Mouse (Mus musculus) limb, embryonic 12.5 days (tissue): ENCODE results near the gene Rpl3. TPM values are rescaled to one million over a fixed set of nuclear protein-coding genes. Genes with fewer than 3 reads are reported as not detected.

Experiments
- ATAC-seq: fragments of 200-750 bp; cut with Nextera tagmentation; 2 replicates; pipeline ENCODE4 v1.8.0; 2017; ENCODE audit warnings: low read depth, moderate TSS enrichment; ENCODE audit not compliant: insufficient number of reproducible peaks, insufficient read depth, low FRiP score, low TSS enrichment
- H3K27ac ChIP-seq: fragments of 300-500 bp; sonication (generic); 2 replicates; pipeline ENCODE4 v1.5.1; 2016; ENCODE audit warnings: mild to moderate bottlenecking, moderate library complexity
- H3K27me3 ChIP-seq: fragments of 300-500 bp; sonication (generic); 2 replicates; pipeline ENCODE4 v1.6.1; 2016; ENCODE audit warnings: mild to moderate bottlenecking, moderate library complexity
- H3K36me3 ChIP-seq: fragments of 300-500 bp; sonication (generic); 2 replicates; pipeline ENCODE4 v1.6.1; 2016; ENCODE audit warnings: mild to moderate bottlenecking, moderate library complexity
- H3K4me1 ChIP-seq: fragments of 300-500 bp; sonication (generic); replicated peaks from 2 replicates; pipeline ENCODE4 v1.6.1; 2016
- H3K4me2 ChIP-seq: fragments of 300-500 bp; sonication (generic); 2 replicates; pipeline ENCODE4 v1.6.1; 2016; ENCODE audit warnings: mild to moderate bottlenecking, moderate library complexity
- H3K4me3 ChIP-seq: fragments of 300-500 bp; sonication (generic); replicated peaks from 2 replicates; pipeline ENCODE4 v1.5.1; 2016; ENCODE audit warnings: mild to moderate bottlenecking
- H3K9ac ChIP-seq: fragments of 300-500 bp; sonication (generic); replicated peaks from 2 replicates; pipeline ENCODE4 v1.6.1; 2016; ENCODE audit warnings: mild to moderate bottlenecking, moderate library complexity
- H3K9me3 ChIP-seq: fragments of 300-500 bp; sonication (generic); 2 replicates; pipeline ENCODE4 v1.6.1; 2016; ENCODE audit warnings: mild to moderate bottlenecking, moderate library complexity
- WGBS: fragments of 180-500 bp; shearing (Covaris S2); methylation state at CpG from one replicate; pipeline ENCODE4 v1.1.7; 2016; 5-methylcytosine and 5-hydroxymethylcytosine counted together
- microRNA-seq: library from miRNA; unstranded; fragments of <30 nt; microRNA quantifications from one replicate; pipeline ENCODE4, GENCODE M21; 2017
- polyA plus RNA-seq: library from polyadenylated mRNA; unstranded; fragments of >200 nt; fragmentation: Nextera tagmentation; extraction: Ambion mirVana; gene quantifications from 2 replicates; pipeline ENCODE4 v1.2.1, GENCODE M21; 2016

The Rpl3 gene
- polyA plus RNA-seq, 1 experiment from 2014 or later = 1,001 TPM

GRCm38 (mm10) chr15:80031133-80031532 lies 60.5 kb downstream of the Rpl3 start:
- H3K36me3 ChIP-seq = no peaks in the 10 kb centered on the region
- H3K4me3 ChIP-seq = no peak overlapping the region
- H3K4me1 ChIP-seq = no peaks in the 10 kb centered on the region
- 87% methylated on average over 4 of the region's 4 CpGs for WGBS
- H3K9me3 ChIP-seq = peaks cover 8% of the 10 kb centered on the region; the same call in 1 of the 2 replicates
- no peak overlapping the region for H3K4me2 ChIP-seq
- H3K9ac ChIP-seq = no peak overlapping the region
- no peaks in the 10 kb centered on the region for H3K27me3 ChIP-seq
- no peak for ATAC-seq
- H3K27ac ChIP-seq = no peak overlapping the region

DNA sequence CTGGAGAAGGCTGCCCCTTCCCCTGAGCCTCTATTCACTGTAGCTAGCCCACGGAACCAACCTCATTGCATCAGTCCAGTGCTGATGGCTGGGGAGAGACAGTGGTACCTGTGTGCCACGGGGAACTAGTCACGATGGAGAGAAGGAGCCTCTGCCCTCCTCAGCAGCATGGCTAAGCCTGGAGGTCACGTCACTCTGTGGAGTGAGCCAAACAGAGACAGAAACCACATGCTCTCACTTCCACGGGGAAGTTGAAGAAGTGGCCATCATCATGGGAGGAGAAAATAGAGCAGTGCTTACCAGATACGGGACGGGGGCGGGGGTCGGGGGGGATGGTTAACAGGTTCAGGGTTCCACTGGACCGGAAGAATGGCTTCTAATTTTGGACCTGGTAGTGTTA lies 61.3 kb downstream of the Rpl3 start:
- Histone ChIP-seq H3K27me3 (no peaks in the 10 kb centered on the region), H3K4me3 (no peak overlapping the region), H3K4me1 (no peaks in the 10 kb centered on the region), H3K27ac (no peak overlapping the region), H3K36me3 (no peaks in the 10 kb centered on the region), H3K4me2 (no peak overlapping the region), H3K9ac (no peak overlapping the region), H3K9me3 (peaks cover 8% of the 10 kb centered on the region; the same call in 1 of the 2 replicates)
- WGBS = 93% methylated on average over 10 of the region's 10 CpGs
- no peak for ATAC-seq

GRCm38 (mm10) chr15:80028862-80029261 lies 62.8 kb downstream of the Rpl3 start:
- Histone ChIP-seq H3K27ac (no peak overlapping the region), H3K4me3 (no peak overlapping the region), H3K9ac (no peak overlapping the region), H3K36me3 (no peaks in the 10 kb centered on the region), H3K4me2 (no peak overlapping the region), H3K9me3 (peaks cover 8% of the 10 kb centered on the region; the same call in 1 of the 2 replicates), H3K27me3 (no peaks in the 10 kb centered on the region), H3K4me1 (peaks cover 6% of the 10 kb centered on the region; the same call in 1 of the 2 replicates)
- ATAC-seq = no peak
- WGBS = 78% methylated on average over 5 of the region's 5 CpGs

Small RNAs within 50 kb of the gene (microRNA-seq; reads per million reads assigned to microRNA genes)
- 29.8 reads per million, percentile 36 among the genes with 10 or more reads in this experiment for gene Snord43

Other genes with a start within 250 kb of the Rpl3 start
- gene Apobec3, start 200.2 kb downstream of the Rpl3 start, polyA plus RNA-seq = 11.0 and 11.8 TPM in 2 replicates
- gene Cbx7, start 120.7 kb downstream of the Rpl3 start, polyA plus RNA-seq = 2.0 and 2.5 TPM in 2 replicates
- gene Pdgfb, start 76.9 kb downstream of the Rpl3 start, polyA plus RNA-seq = 2.5 and 2.8 TPM in 2 replicates
- 3.9 and 4.1 TPM in 2 replicates for gene Syngr1, start 534 bp downstream of the Rpl3 start, polyA plus RNA-seq
- gene Tab1, start 41.3 kb upstream of the Rpl3 start, polyA plus RNA-seq = 49.2 and 49.3 TPM in 2 replicates
- 7.2 and 7.9 TPM in 2 replicates for gene Mgat3, start 81.9 kb upstream of the Rpl3 start, polyA plus RNA-seq
- gene Mief1, start 142.2 kb upstream of the Rpl3 start, polyA plus RNA-seq = 38.0 and 41.6 TPM in 2 replicates
- gene AC140267.1, start 144.0 kb upstream of the Rpl3 start, polyA plus RNA-seq = 7.0 TPM in 1 of 2 replicates, not detected in the other
- 112 TPM in 2 replicates for gene Atf4, start 163.3 kb upstream of the Rpl3 start, polyA plus RNA-seq
- 65.0 and 70.1 TPM in 2 replicates for gene Rps19bp1, start 172.4 kb upstream of the Rpl3 start, polyA plus RNA-seq
- gene Cacna1i, start 195.4 kb upstream of the Rpl3 start, polyA plus RNA-seq = not detected in 2 replicates